Mouse (Mus musculus): Measurements from ENCODE around the gene Snrpd3.

DNA sequence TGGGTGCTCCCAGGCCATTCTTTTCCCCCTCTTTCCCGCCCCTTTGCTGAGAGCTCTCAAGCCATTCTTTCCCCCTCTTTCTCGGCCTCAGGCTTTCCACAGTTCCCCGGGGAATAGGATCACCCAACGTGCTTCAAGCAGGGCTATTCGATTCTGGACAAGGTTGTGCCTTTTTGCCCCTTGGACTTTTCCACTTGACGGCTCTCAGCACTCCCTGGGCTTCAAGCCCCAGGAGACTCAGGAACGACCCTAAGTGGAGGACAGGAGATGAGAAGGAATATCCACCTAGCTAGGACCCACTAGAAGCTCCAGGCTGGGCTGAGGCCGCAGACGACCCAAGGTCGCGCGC, 653 bp upstream of the Snrpd3 start:
- TF ChIP-seq GATA1 (IDR thresholded peaks at IDR 0.05; ENCODE audit: borderline replicate concordance, low read length) (no peak), FLI1 (IDR thresholded peaks at IDR 0.05; ENCODE audit: low read length) (no peak)
